Mouse (Mus musculus) thymus, postnatal 14 days (tissue): ENCODE measurements around the gene Jun.
A peak's percentile ranks its signal among the peaks of the same experiment; 100 is the strongest.

Experiments
- DNase-seq: peaks from one replicate; pipeline ENCODE4 v3.0.0; 2021

The Jun gene

GRCm38 (mm10) chr4:95073214-95073750, 21.3 kb upstream of the Jun start:
- no peak for DNase-seq

- DNase-seq, result no peak
These were observed 18.4 kb upstream of the Jun start for GRCm38 (mm10) chr4:95070407-95070806.

GRCm38 (mm10) chr4:95068045-95068948, 16.3 kb upstream of the Jun start:
- DNase-seq, result no peak

- no peak for DNase-seq
These were observed 11.7 kb upstream of the Jun start for GRCm38 (mm10) chr4:95063609-95064210.

- DNase-seq, result no peak
These were observed 10.9 kb upstream of the Jun start for GRCm38 (mm10) chr4:95062873-95063272.

GRCm38 (mm10) chr4:95057264-95057663, 5.2 kb upstream of the Jun start:
- no peak for DNase-seq

- DNase-seq, result no peak
These were observed 3.3 kb upstream of the Jun start for GRCm38 (mm10) chr4:95055276-95055675.

GRCm38 (mm10) chr4:95054336-95054735, 2.3 kb upstream of the Jun start:
- no peak for DNase-seq

- peak; percentile 36 for DNase-seq
These were observed 1.7 kb upstream of the Jun start for GRCm38 (mm10) chr4:95053791-95054117.

GRCm38 (mm10) chr4:95053041-95053790, 1.2 kb upstream of the Jun start:
- DNase-seq, result peak; percentile 89

GRCm38 (mm10) chr4:95051311-95051871, 631 bp downstream of the Jun start:
- peak; percentile 61 for DNase-seq

GRCm38 (mm10) chr4:95050518-95051278, 1.3 kb downstream of the Jun start:
- DNase-seq, result peak; percentile 83

- DNase-seq, result peak; percentile 50
These were observed 2.0 kb downstream of the Jun start for GRCm38 (mm10) chr4:95049884-95050517.

GRCm38 (mm10) chr4:95049153-95049552, 2.9 kb downstream of the Jun start:
- no peak for DNase-seq

- no peak for DNase-seq
These were observed 3.3 kb downstream of the Jun start for GRCm38 (mm10) chr4:95048731-95049100.

GRCm38 (mm10) chr4:95048021-95048730, 3.8 kb downstream of the Jun start:
- no peak for DNase-seq

GRCm38 (mm10) chr4:95045133-95045532, 6.9 kb downstream of the Jun start:
- no peak for DNase-seq

GRCm38 (mm10) chr4:95044721-95045120, 7.3 kb downstream of the Jun start:
- DNase-seq, result no peak

- DNase-seq, result no peak
These were observed 14.0 kb downstream of the Jun start for GRCm38 (mm10) chr4:95038024-95038423.

GRCm38 (mm10) chr4:95031158-95031557, 20.9 kb downstream of the Jun start:
- no peak for DNase-seq
